Mouse (Mus musculus) kidney, postnatal 14 days (tissue): Measurements from ENCODE around the gene Ppt2.

Experiments used
- DNase-seq: peaks from one replicate; pipeline ENCODE4 v3.0.0; 2022; ENCODE audit warnings: mixed read lengths

Ppt2 gene

DNA sequence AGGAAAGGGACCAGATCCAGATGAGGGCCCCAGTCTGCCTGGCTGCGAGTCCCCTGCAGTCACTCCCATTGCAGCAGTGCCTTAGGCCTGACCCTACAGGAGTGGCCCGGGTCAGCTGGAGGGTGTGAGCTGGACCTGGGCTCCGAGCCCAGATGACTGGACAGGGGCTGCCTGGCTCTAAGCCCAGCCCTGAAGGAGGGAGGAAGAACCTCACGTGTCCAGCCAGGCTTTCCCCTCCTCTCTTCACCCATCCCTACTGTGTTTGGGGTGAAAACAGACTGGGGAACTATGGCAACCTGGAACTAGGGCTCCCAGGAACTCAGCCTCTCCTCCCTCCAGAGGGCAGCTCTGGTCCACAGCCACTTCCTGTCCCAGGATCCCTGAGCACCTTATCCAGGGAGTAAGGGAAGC is 27.3 kb upstream of the Ppt2 start:
- peak; percentile 92 for DNase-seq

DNA sequence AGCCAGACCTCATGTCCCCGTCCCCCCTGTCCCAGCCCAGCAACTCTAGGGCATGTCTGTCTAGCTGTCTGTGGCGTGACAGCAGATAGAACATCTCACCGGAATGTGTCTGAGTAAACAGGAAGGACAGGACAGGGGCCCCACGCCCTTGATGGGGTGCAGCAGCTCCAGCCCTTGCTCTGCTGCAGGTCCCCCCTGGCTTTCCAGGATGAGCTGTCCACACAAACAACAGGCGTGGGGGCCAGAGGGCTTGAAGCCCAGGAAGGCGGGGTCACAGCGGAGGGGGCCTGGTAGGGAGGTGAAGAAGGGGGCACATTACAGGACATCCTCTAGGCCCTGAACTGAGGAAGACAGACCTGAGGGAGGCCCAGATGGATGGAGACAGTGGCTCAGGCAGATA is 26.9 kb upstream of the Ppt2 start:
- peak; percentile 77 for DNase-seq

DNA sequence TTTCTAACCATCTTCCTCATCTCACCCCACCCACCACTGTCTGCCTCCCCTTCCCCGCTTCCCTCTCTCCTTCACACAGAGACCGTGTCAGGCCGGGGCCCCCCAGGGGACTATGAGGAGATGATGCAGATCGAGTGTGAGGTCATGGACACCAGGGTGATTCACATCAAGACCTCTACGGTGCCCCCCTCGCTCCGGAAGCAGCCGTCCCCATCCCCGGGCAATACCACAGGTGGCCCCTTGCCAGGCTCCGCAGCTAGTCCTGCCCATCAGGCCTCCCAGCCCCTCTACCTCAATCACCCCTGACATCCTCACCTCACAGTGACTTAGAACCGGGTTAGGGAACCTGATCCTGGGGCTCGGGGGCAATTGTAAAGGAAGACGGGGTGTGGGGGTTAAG is 26.1 kb upstream of the Ppt2 start:
- DNase-seq = no peak

DNA sequence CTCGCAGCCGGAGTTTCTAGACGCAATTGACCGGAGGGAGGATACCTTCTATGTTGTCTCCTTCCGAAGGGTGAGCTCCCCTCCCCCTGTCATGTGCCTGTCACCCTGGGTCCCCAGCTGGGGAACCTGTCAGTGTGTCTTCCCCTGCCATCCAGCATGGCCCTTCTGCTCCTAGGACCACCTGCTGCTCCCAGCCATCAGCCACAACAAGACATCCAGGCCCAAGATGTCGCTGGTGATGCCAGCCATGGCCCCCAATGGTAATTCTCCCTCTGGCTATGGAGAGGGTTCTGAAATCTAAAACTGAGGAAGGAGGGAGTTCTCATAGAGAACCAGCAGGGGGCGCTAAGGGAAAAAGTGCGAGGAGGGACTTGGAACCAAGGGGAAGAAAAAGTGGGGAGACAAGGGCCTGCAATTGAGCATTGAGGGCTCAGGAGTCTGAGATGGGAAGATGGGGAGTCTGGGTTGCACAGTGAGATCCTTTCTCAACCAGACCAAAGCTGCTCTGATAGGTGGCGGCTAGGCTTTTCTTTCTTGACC is 25.5 kb upstream of the Ppt2 start:
- peak; percentile 52 for DNase-seq

DNA sequence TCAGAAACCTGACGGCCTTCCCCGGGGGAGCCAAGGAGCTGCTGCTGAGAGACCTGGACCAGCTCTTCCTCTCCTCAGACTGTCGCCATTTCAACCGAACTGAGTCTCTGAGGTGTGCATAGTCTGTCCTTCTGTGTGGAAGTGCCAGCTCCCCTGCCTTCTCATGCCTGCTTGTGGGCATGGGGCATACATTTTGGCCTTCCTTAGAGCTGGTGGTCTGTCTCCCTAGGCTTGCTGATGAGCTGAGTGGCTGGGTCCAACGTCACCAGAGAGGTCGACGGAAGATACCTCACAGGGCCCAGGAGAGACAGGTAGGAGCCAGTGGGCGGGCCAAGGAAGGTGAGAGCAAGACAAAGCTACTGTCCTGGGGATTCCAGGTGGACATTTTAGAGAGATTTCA is 24.7 kb upstream of the Ppt2 start:
- no peak for DNase-seq

DNA sequence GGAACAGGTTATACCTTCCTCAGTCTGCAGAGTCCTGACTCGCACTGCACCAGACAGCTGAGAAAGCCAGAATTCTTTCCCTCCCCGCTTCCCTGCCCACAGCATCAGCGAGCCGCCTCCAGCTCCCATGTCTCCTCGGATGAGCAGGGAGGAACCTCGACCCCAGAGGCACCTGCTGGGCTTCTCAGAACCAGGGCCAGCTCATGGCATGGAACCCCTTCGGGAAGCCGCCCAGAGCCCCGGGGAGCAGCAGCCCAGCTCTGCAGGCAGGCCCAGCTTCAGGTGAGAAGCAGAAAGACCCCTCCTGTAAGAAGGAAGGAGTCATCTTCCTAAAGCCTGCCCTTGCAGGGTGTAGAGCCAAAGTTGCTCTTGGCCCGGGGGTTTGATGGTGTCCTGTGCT is 24.2 kb upstream of the Ppt2 start:
- DNase-seq = no peak

DNA sequence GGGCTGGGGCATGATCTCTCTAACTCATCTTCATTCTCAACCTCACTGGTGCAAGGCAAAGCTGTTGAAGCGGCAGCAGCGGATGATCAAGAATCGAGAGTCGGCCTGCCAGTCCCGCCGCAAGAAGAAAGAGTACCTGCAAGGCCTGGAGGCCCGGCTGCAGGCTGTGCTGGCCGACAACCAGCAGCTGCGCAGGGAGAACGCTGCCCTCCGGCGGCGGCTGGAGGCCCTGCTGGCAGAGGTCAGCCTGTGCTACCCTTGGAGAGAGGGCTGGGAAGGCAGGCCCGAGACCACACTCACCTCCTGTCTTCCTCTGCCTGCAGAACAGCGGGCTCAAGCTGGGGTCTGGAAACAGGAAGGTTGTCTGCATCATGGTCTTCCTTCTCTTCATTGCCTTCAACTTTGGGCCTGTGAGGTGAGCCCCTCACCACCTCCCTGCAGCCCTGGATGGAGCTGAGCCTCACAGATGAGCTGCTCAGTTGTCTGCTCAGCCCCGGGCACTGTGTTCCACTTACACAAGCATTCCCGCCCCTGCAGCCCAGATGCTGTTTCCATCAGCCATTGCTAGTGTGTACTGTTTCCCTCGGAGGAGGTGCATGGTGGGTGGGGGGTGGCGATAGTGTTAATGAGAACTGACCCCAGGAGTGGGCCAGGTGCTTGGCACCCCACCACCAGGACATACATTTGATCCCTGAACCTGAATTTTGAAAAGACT is 23.4 kb upstream of the Ppt2 start:
- DNase-seq = peak; percentile 69

DNA sequence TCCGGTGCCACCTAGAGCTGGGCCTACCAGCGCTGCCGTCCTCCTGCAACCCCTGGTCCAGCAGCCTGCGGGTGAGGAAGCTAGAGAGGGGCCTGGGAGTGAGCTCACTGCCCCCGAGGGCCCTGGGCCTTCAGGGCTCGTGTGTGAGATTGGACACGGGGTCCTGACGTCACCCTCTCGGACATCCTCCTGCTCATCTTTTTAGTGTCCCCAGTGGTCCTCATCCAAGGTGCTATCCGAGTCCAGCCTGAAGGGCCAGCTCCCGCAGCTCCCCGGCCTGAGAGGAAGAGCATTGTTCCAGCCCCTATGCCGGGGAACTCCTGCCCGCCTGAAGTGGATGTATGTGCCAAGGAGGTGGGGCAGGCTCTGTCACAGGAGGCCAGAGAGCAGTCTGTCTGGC is 22.5 kb upstream of the Ppt2 start:
- no peak for DNase-seq

DNA sequence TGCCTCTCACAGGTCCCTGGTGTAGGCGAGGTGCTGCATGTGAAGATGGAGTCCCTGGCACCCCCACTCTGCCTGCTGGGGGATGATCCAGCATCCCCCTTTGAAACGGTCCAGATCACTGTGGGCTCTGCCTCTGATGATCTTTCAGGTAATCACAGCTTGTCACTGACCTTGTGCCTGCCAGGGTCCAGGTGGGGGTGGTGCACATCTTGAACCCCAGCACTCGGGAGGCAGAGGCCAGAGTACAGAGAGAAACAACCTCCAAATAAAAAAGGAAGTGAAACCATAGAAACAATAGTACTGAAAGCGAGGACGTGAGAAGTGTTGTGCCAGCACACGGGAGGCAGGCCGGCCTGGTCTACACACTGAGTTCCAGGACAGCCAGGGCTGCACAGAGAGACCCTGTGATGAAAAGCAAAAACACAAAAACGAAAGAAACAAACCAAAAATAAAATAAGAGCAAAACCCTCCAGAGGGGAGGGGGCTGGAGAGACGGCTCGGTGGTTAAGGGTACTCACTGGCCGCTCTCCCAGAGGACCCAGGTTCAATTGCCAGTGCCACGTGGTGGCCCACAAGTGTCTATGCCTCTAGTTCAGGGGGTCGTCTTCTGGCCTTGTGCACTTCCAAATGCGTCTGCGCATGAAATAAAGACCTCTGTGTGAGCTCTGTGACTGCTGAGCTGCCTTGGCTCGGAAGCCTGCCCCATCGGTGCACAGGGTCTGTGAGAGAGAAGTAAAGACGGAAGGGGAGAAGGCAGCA is 21.0 kb upstream of the Ppt2 start:
- no peak for DNase-seq

DNA sequence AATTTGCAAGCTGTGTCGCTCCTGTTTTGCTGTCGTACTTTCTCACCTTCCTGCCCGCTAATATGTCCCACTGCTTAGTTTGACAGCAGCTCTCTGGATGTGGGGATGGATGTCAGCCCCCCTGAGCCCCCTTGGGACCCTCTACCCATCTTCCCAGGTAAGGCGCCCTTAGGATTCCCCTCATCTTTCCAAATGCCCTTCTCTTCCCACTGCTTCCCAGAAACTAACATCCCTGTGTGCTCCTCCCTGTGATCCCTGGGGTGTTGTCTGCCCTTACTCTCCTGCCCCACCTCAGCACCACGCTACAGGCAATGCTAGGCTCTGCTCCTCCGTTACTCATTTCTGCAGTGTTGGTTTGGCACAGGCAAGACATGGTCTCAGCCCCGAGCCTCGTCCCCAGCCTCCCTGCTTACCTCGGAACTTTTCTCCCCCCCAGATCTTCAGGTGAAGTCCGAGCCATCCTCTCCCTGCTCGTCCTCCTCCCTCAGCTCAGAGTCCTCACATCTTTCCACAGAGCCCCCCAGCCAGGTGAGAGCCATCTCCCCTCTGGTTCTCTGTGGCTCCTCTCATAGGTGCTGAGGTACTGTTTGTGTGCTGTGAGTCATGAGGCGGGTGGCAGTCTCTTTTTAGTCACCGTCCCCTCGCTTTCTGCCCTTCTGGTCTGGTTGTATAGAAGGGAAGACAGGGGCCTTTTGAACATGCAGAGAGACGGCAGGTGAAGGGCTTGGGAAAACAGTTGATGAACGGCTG is 20.0 kb upstream of the Ppt2 start:
- no peak for DNase-seq

DNA sequence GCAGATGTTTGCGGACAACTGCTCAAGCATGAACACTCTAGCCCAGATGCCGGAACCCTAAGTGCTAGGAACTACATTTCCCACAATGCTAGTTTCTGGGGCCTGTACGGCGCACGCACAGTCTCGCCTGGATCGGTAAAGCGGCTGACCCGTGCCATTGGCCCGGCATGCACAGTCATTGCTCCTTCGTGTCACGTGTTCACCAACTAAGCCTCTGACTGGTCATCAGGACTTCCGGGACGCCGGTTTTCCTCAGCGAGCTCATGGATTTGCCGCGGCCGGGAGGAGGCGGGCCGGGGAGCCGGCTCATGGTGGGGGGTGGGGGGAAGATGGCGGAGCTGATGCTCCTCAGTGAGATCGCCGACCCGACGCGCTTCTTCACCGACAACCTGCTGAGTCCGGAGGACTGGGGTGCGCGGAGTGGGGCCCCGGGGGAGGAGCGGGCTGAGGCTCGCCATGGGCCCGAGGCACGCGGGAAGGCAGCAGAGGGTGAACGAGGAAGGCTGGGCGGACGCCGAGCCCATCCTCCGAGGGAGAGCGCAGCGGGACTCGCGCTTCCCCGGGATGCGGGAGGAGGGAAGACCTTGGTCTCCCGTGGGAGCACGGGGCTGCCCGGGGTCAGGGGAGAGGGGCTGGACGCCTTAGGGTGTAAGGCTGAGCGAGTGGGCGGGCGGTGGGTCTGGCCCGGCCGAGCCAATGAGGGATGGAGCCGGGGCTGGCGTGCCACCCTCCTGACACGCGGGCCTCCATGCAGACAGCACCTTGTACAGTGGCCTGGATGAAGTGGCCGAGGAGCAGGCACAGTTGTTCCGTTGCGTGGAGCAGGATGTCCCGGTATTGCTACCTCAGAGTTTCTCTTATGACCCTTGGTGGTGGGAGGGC is 18.8 kb upstream of the Ppt2 start, which contains the start of gene Atf6b:
Gene Atf6b, plus strand, starts transcription at position 241 of the 882 bp plus-strand sequence.
- DNase-seq = peak; percentile 98

DNA sequence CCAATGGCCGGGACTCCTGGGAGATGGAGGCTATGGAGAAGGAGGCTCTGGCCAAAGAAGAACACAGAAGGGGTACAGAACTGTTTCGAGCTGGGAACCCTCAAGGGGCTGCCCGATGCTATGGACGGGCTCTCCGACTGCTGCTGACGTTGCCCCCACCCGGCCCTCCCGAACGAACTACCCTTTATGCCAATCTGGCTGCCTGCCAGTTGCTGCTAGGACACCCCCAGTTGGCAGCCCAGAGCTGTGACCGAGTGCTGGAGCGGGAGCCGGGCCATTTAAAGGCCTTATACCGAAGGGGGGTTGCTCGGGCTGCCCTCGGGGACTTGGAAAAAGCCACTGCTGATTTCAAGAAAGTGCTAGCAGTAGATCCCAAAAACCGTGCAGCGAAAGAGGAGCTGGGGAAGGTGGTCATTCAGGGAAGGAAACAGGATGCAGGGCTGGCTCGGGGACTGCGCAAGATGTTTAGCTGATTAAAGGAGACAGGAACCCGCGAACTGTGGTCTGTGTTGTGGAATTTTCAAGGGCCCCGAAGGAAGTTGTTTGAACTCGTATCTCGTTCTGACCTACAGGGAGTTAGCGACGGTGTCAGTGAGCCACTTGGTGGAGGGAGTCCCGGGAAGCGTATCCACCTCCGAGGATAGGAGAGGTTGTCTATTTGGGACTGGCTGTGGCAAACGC is 17.7 kb upstream of the Ppt2 start:
- no peak for DNase-seq

DNA sequence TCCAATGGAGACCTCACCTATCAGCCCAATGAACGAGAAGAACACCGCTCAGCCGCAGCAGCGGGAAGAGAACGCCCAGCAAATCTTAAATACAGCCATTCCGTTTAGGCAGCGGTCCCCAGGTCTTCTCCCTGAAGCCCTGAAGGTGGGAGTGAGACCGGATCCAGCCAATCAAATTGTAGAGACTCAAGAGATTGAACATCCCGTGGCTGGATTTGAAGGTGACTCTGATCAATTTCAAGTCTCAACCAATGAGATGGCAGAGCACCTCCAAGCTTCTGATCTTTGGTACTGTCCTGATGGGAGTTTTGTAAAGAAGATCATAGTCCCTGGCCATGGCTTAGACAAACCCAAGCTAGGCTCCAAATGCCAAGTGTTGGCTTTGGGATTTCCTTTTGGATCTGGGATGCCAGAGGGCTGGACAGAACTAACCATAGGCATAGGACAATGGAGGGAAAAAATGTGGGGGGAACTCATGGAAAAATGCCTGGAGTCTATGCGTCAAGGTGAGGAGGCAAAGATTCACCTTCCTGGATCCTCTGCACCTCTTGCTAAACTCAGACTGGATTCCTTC is 17.0 kb upstream of the Ppt2 start:
- DNase-seq = no peak

DNA sequence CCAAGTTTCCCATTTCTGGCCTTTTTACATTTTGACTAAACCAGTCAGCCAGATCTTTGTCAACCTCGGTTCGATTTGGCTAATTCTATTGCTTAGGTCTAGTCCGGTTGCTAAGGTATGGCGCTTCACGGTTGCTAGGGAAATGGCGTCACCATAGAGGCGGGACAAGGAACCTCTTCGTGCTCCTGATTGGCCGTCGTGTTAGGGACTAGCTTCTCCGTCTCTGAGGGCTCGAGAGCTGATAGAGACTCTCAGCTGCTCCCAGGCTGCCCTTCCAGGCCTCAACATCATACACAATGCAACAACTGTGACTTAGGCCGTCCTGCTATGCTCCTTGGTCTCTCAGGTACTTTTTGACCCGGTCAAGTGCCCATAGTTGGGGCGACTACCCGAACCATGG is 16.3 kb upstream of the Ppt2 start, which contains the start of gene Fkbpl:
Gene Fkbpl, plus strand, starts transcription at position 157 of the 400 bp plus-strand sequence.
- DNase-seq = peak; percentile 97

DNA sequence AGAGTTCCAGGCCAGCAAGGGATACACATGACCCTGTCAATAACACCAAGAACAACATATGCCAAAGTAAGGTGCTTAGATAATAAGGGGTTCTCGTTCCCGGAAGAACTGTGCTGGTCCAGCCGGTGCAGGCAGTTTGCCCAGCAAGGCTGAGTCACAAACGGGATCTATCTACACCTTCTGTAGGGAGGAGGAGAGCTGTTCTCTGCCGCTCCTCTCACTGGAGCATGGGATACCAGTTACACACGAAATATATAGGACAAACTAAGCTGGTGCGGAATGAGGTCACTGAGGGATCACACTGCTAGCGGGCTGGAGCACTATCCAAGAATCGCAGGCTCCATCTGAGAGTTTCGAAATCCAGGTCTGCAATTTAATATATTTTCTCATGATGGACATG is 15.6 kb upstream of the Ppt2 start:
- DNase-seq = no peak

DNA sequence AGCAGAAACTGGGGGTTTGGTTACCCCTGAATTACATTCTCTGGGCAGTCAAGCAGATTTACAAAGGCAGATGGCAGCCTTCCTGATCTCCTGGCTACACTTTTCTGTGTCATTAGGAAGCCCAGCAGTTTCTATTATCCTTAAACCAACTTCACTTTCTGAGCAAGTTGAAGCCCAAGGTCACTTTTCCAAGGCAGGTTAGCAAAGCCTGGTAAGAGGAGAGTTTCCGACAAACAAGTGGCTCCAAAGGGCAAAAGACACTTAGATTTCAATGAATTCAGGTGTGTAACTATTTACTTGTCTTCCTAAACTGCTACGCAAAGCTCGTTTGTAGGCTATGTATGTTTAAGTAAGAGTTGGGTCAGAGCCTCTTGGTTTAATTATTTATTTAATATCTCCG is 15.1 kb upstream of the Ppt2 start:
- no peak for DNase-seq

DNA sequence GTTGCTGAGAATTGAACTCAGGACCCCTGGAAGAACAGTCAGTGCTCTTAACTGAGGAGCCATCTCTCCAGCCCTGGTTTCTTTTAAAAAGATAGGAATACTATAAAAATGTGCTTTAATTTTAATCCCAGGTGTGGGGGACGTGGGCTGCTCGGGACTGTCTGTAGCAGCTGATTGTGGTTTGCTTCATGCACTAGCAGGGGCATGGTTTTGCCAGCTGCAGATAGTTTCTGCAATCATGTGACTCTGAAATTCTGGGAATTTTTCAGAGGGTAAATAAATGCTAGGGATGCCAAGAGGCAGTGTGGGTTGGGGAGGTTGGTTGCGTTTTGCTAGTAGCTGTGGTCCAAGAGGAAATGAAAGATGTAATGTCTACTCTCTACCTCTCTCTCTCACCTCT is 13.6 kb upstream of the Ppt2 start:
- DNase-seq = no peak

DNA sequence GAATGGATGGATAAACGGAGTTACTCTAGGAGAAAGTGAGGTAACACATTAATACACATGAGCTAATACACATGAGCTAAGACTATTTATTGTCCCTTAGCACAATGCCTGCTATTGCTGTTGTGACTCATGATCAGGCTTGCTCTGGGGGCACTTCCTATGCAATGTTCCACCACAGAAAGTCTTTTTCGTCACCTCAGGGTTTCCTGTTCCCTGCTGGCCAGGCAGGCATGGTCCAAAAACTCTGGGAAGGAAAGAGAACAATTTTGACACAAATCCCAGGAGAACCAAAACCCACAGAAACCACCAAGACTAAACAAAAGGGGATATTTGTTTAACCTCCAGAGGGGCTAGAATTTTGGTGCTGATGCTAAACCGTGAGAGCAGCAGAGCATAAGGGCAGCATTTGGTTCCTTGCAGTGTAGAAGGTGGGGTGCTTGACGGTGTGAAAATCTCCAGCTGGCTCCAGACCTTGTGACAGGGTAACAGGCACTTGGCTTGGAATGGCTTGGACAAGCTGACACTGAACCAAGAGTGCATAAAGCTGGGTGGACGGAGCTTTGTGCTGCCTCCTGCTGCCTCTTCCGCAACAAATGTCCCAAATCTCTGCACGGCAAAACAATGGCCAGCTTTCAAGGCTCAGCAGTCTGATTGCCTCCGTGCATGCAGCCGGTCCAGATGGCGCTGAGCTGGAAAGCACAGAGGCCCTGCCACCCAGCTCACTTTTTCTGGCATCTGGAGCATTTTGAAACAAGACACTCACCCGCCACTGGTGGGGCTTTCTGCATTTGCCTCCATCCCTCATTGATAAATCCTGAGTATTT is 12.7 kb upstream of the Ppt2 start:
- peak; percentile 63 for DNase-seq

DNA sequence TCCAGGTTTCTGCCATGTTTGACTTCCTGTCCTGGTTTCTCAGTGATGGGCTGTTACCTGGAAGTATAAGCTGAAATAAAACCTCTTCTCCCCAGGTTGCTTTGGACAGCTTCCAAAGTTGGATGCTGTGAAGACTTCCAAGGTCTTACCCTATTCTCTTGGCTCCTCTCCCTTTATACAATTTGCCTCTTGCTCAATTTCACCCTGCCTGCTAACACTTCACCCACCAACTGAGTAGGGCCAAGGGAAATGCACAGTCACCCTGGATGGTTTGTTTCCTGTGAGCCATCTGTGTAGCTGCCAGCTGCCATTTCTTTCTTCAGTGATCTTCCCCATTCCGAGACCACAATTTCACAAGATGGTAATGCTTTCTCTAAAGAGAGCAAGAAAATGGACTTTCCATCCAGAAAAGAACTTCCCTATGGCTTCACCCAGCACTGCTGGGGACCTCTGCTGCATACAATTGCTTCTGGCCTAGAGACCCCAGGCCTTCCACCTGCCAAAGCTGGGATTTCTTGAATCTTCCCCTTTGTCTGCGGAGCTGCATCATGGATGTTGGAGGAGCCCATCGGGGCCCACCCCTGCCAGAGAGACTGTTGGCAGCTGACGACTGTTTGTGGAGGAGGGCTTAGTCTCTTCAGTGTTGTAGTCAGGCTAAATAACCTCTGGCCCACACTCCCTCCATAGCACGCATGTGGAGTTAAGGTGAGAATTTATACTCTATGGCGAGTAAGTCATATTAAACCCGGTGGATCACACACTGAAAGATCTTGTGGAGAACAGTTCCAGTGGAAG is 11.3 kb upstream of the Ppt2 start:
- no peak for DNase-seq

DNA sequence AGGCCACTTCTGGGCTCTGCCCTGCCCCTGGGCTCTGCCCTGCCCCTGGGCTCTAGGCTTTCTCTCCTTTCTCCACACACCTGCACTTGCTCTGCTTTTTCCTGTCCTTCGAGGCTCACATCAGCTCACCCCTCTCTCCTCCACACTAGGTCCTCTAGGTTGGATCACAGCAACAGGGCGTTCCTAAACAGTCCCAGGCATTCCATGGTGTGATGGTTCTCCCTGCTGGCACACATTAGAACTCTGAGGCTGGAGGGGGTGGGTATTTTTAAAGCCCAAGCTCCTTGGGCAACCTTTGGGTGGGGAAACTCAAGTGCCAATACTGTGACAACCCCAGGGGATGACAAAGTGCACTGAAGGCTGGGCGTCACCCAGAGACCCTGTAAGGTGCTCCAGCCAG is 9.1 kb upstream of the Ppt2 start:
- no peak for DNase-seq
